Mouse (Mus musculus) G1E (cell line): Measurements from ENCODE around the gene Hmgcl. TPM values are rescaled to one million over a fixed set of nuclear protein-coding genes. Genes with fewer than 3 reads are reported as not detected.

Experiments
- ATAC-seq: 2 replicates; pipeline ENCODE4 v1.8.0; 2016; ENCODE audit warnings: mild to moderate bottlenecking; ENCODE audit not compliant: insufficient number of reproducible peaks, poor library complexity, low FRiP score, severe bottlenecking; ENCODE audit errors: extremely low read depth
- DNase-seq: peaks from one replicate; pipeline ENCODE4 v3.0.0; 2012; ENCODE audit warnings: low spot score
- H3K27me3 ChIP-seq: 2 replicates; pipeline ENCODE4 v1.6.1; 2012; ENCODE audit warnings: mild to moderate bottlenecking, low read length, inconsistent platforms; ENCODE audit not compliant: insufficient read depth
- H3K36me3 ChIP-seq: replicated peaks from 2 replicates; pipeline ENCODE3; 2012; ENCODE audit warnings: mild to moderate bottlenecking, inconsistent platforms
- H3K4me1 ChIP-seq: 2 replicates; pipeline ENCODE4 v1.6.1; 2012; ENCODE audit warnings: low read depth, low read length, inconsistent platforms, mixed read lengths; ENCODE audit not compliant: insufficient read depth
- H3K4me3 ChIP-seq: 2 replicates; pipeline ENCODE4 v1.5.1; 2012; ENCODE audit warnings: low read depth, mild to moderate bottlenecking, inconsistent platforms, low read length, moderate library complexity, mixed read lengths
- H3K9me3 ChIP-seq: replicated peaks from 2 replicates; pipeline ENCODE4 v1.6.1; 2012; ENCODE audit warnings: inconsistent platforms
- CTCF ChIP-seq: IDR thresholded peaks from 2 replicates; pipeline ENCODE4 v1.5.1; 2012; ENCODE audit warnings: low read depth, low read length, inconsistent platforms, mixed read lengths
- GATA1 ChIP-seq: IDR thresholded peaks from 2 replicates; pipeline ENCODE4 v1.6.1; 2012; ENCODE audit warnings: borderline replicate concordance, low read length, inconsistent platforms, mixed read lengths
- GATA2 ChIP-seq: IDR thresholded peaks from 2 replicates; pipeline ENCODE4 v1.6.1; 2012; ENCODE audit warnings: low read depth, low read length, inconsistent platforms, borderline replicate concordance
- POLR2AphosphoS5 ChIP-seq: IDR thresholded peaks from 2 replicates; pipeline ENCODE4 v1.6.1; 2012; ENCODE audit warnings: low read depth, low read length, inconsistent platforms; ENCODE audit not compliant: insufficient replicate concordance
- TAL1 ChIP-seq: conservative IDR thresholded peaks from 2 replicates; pipeline ENCODE4 v1.6.1; 2012; ENCODE audit warnings: low read depth, low read length, inconsistent platforms, mixed read lengths
- polyA plus RNA-seq: library from polyadenylated mRNA; stranded (reverse); fragments of >175 nt; gene quantifications from 2 replicates; pipeline ENCODE4 v1.2.3, GENCODE M21; 2012
- total RNA-seq, 2 experiments: library from RNA; stranded (forward) in 1 of 2; stranded (reverse) in 1 of 2; fragments of 200-1000 nt in 1 of 2; fragments of >200 nt in 1 of 2; fragmentation: Nextera tagmentation in 1 of 2; gene quantifications; 2 replicates each; pipeline ENCODE4 v1.2.3; 2014 to 2017

Hmgcl gene
- total and polyA plus RNA-seq, 3 experiments = 22.2 to 39.1 (median 33.3) TPM

GRCm38 (mm10) chr4:135906633-135907032 is 39.6 kb upstream of the Hmgcl start:
- Histone ChIP-seq H3K27me3 (no peaks in the 10 kb centered on the region), H3K36me3 (peaks cover 51% of the 10 kb centered on the region), H3K9me3 (no peaks in the 10 kb centered on the region), H3K4me3 (no peak overlapping the region; the same call in 1 of the 2 replicates), H3K4me1 (peaks cover 78% of the 10 kb centered on the region)
- DNase-seq = no peak
- ATAC-seq = peak; percentile 77
- TF ChIP-seq CTCF (no peak), GATA2 (peak; percentile 75; the same call in 1 of the 2 replicates), TAL1 (peak; percentile 79), POLR2AphosphoS5 (no peak), GATA1 (no peak)

GRCm38 (mm10) chr4:135909326-135910066 is 36.8 kb upstream of the Hmgcl start:
- Histone ChIP-seq H3K4me1 (peaks cover 83% of the 10 kb centered on the region), H3K9me3 (no peaks in the 10 kb centered on the region), H3K4me3 (no peak overlapping the region), H3K36me3 (peaks cover 28% of the 10 kb centered on the region), H3K27me3 (no peaks in the 10 kb centered on the region)
- no peak for TF ChIP-seq TAL1
- TF ChIP-seq CTCF = no peak
- no peak for TF ChIP-seq POLR2AphosphoS5
- TF ChIP-seq GATA2 = no peak
- TF ChIP-seq GATA1 = no peak
- DNase-seq (no peak), ATAC-seq (no peak)

GRCm38 (mm10) chr4:135911531-135911930 is 34.7 kb upstream of the Hmgcl start:
- ATAC-seq = no peak; the same call in 1 of the 2 replicates
- no peak for TF ChIP-seq TAL1
- TF ChIP-seq GATA1 = no peak
- no peak for TF ChIP-seq GATA2
- no peak for TF ChIP-seq CTCF
- TF ChIP-seq POLR2AphosphoS5 = no peak
- peaks cover 64% of the 10 kb centered on the region for H3K4me1 ChIP-seq
- H3K36me3 ChIP-seq = peaks cover 26% of the 10 kb centered on the region
- H3K4me3 ChIP-seq = no peak overlapping the region
- H3K27me3 ChIP-seq = peaks cover under 1% of the 10 kb centered on the region; the same call in 1 of the 2 replicates
- no peaks in the 10 kb centered on the region for H3K9me3 ChIP-seq
- no peak for DNase-seq

GRCm38 (mm10) chr4:135912164-135912563 is 34.1 kb upstream of the Hmgcl start:
- DNase-seq (no peak), ATAC-seq (no peak)
- Histone ChIP-seq H3K36me3 (peaks cover 33% of the 10 kb centered on the region), H3K9me3 (no peaks in the 10 kb centered on the region), H3K27me3 (peaks cover 3% of the 10 kb centered on the region; the same call in 1 of the 2 replicates), H3K4me3 (no peak overlapping the region), H3K4me1 (peaks cover 58% of the 10 kb centered on the region)
- TF ChIP-seq TAL1 (no peak), CTCF (no peak), GATA2 (no peak), GATA1 (no peak), POLR2AphosphoS5 (no peak)

GRCm38 (mm10) chr4:135912835-135913234 is 33.4 kb upstream of the Hmgcl start:
- Histone ChIP-seq H3K4me1 (peaks cover 52% of the 10 kb centered on the region), H3K4me3 (peak overlapping the region; percentile 45; the same call in 1 of the 2 replicates)

GRCm38 (mm10) chr4:135913433-135913832 is 32.8 kb upstream of the Hmgcl start:
- TF ChIP-seq GATA1 (no peak), POLR2AphosphoS5 (no peak), GATA2 (no peak), CTCF (no peak), TAL1 (no peak)
- Histone ChIP-seq H3K27me3 (peaks cover 3% of the 10 kb centered on the region; the same call in 1 of the 2 replicates), H3K36me3 (peaks cover 34% of the 10 kb centered on the region), H3K9me3 (no peaks in the 10 kb centered on the region), H3K4me3 (no peak overlapping the region), H3K4me1 (peaks cover 48% of the 10 kb centered on the region)
- peak; percentile 12; the same call in 1 of the 2 replicates for ATAC-seq
- no peak for DNase-seq

More at GRCm38 (mm10) chr4:135912835-135913234, 33.4 kb upstream of the Hmgcl start:
- H3K27me3 ChIP-seq = peaks cover 3% of the 10 kb centered on the region; the same call in 1 of the 2 replicates
- ATAC-seq (peak; percentile 8; the same call in 1 of the 2 replicates), DNase-seq (no peak)
- TF ChIP-seq POLR2AphosphoS5 (no peak), GATA1 (no peak), GATA2 (no peak)
- peaks cover 34% of the 10 kb centered on the region for H3K36me3 ChIP-seq
- H3K9me3 ChIP-seq = no peaks in the 10 kb centered on the region
